Mouse (Mus musculus) ovary, postnatal 14 days (tissue): Measurements from ENCODE around the gene Mdga1.

Experiments
- DNase-seq: peaks from one replicate; pipeline ENCODE4 v3.0.0; 2022; ENCODE audit warnings: low spot score

Gene Mdga1

DNA sequence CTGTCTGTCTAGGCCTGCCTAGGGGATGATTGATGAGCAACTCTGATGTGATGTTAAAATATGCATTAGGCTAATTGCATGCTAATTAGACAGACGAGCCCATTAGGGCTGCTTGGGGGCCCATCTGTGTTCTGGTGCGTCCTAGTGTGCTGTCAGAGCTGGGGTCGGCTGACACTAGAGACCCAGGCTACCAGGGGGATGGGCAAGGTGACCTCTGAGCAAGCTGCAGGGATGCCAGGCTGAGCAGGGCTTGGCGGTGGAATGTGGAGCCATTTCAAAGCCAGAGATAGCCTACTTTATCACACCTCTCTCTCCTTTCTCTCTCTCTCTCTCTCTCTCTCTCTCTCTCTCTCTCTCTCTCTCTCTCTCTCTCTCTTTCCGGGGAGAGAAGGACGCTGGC is 49.8 kb downstream of the Mdga1 start:
- DNase-seq, result no peak

DNA sequence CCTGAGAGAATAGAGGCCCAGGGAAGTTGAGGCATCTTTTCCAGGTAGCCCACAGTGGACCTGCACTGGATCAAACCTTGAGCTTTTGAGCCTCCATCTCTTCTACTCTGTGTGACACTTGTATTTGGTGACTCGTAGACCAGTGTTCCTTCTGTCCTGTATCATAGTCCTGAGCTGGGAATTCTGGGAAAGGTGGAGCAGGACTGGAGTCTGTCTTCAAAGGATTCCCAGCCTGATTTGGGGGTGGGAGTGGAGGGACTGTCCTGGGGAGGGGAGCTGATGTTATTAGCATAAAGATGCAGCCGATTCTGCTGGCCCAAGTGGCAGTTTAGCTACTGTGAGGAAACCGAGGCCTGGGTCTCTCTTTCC is 50.4 kb downstream of the Mdga1 start:
- DNase-seq, result no peak

DNA sequence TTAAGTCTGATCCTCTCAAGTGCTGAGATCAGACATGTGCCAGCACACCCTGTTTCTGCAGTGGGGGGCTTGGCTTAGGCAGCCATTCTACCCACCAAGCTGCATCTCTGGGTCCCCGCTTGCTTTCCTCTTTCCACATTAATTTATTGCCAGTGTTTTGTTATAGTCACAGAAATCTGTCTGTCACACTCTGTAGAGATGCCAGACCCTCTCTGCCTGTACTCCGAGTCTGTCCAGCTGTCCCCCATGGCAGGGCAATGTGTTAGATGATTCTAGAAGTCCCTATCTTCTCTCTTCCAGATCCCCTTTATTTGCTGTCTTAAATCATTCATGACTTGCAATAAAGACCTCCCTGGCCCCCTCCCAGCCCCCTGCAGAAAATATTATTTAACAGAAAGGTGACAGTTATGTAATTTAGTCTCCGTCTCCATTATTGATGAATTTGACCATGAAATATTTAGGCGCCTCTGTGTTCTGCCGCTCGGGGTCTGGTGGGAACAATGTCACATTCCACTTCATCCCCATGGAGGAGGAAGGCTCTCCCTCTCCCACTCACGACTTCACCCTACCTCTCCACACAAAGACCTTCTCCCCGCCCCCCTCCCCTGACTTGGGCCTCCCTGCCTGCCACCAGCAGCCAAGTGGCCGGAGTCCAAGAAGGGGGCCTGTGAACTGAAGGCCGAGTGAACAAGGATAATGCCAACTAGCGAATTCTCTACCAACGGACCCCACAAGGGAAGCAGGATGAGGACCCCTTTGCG is 50.9 kb downstream of the Mdga1 start:
- DNase-seq, result no peak

DNA sequence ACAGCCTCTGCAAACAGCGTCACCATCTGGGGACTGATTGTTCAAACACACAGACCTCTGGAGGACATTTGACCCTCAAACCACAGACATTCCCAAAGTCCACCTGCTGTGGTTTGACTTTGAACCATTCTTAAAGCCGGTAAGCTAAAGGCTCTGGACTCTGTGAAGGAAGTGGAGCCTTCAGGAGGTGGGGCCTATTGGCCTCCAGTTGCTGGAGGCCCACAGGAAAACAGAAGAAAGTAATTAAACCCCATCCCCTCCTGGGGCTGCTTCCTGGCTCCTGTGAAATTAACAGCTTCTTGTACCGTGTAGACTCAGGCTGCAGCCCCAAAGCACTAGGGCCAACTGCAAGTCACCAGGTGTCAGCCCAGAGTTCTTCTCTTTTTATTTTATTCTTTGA is 52.9 kb downstream of the Mdga1 start:
- no peak for DNase-seq

DNA sequence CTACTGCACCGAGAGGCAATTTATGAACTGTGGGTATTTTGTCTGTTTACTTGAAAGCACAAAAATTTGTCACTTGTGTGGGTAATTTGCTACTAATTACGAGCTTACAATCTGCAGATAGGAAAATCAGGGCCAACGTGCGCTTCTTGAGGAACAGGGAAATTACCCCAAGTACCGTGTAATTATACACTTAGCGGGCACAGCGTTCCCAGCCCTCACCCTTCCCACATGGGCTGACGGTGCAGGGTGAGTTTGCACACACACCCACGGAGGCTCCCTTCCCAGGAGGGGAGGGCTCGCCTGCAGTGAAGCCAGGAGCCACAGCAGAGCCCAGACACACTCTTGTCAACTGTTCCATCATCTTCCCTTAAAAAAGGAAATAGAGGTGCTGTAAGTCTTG is 54.1 kb downstream of the Mdga1 start:
- DNase-seq, result no peak

DNA sequence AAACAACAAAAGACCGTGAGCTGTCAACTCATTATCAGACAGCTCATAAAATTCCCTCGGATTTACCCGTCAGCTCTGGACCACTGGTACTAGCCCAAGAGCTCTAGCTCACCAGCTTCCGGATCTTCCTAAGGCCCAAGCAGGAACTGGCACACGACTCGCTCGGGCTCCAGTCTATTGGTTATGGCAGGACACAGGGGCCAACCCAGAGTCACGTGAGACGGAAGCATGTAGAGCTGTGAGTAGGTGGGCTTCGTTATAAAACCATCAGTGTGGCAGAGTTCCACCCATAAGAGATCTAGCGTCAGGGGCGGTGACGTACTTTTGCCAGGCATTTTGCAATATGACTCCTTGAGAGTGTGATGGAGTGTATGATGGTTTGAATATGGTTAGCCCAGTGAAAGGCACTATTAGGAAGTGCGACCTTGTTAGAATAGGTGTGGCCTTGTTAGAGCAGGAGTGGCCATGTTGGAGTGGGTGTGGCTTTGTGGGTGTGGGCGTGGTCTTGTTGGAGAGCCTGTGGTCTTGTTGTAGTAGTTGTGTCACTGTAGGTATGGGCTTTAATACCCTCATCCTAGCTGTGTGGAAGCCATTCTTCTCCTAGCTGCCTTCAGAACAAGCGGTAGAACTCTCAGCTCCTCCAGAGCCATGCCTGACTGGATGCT is 56.5 kb downstream of the Mdga1 start:
- no peak for DNase-seq

DNA sequence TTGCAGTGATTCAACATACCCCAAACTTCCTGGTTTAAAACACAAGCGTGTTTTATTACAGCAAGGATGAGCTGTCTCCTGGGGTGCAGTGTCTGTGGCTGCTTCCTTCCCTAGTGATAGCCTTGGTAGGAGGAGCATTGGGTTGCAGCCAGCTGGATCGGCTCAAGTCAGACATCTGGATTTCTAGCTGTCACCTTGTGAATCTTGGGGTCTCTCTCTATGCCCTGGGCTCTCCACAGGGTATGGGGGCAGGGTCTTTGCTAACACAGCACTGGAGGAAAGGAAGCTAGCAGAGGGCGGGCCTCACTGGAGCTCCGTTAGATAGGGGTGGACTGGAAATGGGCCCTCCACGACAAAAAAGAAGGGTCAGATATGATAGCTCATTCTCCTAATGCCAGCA is 57.2 kb downstream of the Mdga1 start:
- DNase-seq, result no peak

DNA sequence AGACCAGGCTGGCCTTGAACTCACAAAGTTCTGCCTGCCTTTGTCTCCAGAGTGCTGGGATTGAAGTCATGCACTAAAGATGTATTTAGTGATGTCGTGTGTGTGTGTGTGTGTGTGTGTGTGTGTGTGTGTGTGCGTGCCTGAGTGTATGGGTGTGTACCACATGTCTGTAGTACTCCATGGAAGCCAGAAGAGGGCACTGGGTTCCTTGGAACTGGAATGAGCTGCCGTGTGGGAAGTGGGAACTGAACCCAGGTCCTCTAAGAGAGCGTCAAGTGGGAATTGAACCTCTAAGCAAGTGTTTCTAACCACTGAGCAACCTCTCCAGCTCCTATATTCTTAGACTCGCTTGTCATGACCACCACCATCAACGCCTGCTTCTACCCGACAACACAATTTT is 60.9 kb downstream of the Mdga1 start:
- DNase-seq, result no peak

DNA sequence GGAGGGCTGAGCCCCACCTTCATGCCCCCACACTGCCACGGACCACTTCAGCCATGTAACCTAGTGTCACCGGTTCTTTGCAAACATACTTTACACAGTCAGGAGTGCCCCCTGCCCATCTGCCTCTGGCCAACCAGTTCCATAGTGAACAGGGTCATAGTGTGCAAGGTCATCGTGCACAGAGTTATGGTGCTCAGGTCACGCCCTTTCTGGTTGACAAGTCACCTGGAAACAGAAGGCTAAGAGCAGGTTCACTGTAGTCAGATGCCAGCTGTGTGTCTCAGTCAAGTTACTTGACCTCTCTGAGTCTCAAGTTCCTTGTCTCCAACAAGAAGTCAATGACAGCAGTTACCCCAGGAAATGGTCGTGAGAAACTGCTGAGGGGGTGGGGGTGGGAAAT is 65.2 kb downstream of the Mdga1 start:
- DNase-seq, result no peak

DNA sequence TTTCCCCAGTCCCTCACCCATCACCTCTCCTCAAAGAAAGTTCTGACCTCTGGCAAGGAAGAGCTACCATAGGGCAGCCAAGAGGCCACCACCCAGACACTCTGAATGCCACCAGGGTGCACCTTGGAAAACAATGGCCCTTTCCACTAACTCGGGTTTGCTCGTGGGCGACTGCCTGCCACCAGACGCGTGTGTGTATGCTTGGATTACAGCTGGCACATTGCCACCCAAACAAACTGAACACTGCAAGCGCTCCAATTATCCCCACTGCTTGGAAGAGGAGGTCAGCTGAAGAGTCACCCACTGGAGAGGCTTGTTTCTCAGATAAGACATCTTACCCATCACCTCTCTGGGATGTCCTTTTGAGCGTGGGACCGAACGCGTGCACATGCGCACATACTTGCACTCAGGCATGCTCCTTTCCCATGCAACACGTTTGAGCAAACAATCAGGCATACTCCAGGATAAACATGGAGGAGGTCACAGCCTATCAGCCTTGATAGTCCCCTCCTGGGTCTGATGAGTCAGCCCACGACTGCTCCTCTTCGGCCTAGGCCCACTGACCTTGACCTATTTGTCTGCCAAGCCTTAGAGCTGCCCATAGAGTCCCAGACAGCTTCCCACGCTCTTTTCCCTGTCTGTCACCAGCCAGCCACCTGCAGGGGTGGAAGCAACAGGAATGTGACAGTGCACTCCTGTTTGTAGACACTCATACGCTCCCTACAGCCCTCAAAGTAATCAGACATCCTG is 67.3 kb downstream of the Mdga1 start:
- DNase-seq, result no peak

DNA sequence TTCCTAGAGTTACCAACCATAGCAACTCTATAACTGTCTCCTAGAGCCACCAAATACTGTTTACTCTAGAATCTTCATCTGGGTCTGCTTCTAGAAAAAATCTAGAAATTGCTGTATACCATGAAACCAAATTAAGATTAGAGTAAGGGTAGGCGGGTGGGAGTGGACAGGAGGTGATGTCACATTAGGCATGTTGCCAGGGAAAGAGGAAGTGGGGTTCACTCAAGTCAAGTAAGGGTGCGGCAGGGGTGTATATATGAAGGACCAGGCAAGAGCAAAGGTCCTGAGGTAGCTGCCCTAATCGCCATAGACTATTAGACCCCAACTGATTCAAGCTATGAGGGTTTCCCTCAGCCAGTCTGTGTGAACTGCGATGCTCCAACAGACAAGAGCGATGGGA is 69.6 kb downstream of the Mdga1 start:
- no peak for DNase-seq

DNA sequence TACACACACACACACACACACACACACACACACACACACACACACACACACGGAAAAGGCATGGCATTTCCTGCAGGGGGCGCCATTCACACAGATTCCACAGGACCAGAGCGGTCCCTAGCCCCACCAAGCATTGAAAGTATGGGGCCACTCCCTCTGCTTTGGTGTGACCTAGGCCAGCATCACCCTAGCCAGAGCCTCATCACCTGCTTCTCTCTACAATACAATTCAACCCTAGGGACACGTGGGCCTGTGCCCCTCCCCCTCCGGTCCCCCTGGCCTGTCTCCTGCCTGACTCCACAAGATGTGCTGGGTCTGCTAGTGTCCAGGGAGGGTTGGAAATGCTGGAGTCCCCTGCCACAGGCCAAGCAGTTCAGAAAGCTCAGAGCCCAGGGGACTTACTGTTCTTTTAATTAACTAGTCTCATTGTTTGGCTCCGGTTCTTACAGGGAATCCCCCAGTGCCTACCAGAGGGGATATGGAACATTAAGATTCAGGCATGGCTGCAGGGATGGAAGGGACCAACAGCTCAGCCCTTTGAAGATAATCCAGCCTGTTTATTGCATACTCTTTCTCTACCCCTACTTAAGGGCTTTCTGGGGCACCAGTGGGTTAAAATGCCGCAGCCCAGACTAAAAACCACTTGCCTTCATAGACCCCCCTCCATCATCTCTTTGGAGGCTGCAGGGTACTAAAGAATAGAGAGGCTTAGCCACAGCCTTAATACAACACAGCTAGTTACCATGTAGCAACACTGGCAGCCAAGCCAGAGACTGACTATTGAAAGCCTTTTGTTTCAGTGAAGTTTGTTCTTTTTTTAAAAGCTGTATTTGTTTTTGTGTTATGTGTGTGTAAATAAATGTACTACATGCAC is 73.5 kb downstream of the Mdga1 start:
- no peak for DNase-seq

DNA sequence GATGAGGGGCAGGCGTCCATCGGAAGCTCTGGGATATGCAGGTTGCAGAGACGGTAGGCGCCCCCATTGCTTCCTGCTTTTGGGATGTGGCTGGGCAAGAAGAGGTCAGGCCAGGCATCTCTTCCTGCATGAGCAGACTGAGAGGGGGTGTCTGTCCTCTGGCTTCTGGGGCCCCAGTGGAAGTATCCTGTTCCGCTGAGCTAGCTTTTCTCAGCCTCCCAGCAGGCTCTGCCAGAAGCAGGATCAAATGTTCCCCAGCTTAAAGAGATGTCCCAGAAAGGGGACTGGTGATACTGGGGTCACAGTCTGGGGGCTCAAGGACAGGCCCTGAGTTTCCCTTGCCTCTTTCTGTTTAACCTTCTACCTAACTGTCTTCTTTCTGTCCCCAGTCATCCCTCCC is 74.3 kb downstream of the Mdga1 start:
- no peak for DNase-seq

DNA sequence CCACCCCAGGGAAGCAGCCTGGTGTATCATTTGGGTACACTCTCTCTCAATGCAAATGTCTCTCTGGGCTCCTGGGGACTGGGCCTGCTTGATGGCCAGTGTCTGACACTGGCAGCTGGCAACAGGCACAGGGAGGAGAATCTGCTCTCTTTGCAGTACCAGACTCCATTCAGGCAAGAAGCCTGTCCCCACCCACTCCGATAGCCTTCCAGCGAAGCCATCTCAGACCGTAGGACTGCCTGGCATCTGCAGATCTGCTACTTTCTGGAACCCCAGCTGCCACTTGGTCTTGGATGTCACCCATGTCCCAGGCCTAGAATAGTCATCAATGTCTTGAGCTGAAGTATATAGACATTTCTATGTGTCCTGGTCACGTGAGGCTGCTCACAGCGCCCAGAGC is 74.9 kb downstream of the Mdga1 start:
- DNase-seq, result no peak

DNA sequence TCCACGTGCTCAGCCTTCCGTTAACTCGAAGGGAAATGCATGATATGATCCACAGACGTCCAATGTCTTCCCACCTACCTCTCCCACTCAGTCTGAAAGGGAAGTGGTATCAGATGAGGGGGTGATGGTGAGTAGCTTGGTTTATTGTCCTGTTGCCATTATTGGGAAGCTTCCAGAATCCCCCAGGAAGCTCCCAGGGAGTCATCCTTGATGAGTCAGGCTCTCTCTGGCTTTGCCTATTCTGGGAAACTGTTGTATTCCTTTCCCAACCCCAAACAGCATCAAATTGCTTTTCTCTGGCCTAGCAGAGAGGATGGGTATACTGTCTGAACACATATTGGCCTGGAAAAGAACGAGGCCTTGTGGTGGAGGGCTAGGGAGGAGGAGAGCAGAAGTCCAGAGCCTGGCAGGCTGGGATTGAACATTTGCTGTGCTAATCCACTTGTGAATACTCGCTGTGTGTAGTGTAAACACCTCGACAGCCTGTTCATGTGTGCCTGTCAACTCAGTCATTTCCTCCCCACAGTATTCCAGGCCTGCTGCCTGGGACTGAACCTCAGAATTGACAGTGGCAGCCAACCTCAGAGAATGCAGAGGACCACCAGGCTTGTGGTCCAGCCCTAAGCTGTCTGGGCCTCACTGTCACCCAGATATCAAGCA is 79.3 kb downstream of the Mdga1 start:
- DNase-seq, result no peak

DNA sequence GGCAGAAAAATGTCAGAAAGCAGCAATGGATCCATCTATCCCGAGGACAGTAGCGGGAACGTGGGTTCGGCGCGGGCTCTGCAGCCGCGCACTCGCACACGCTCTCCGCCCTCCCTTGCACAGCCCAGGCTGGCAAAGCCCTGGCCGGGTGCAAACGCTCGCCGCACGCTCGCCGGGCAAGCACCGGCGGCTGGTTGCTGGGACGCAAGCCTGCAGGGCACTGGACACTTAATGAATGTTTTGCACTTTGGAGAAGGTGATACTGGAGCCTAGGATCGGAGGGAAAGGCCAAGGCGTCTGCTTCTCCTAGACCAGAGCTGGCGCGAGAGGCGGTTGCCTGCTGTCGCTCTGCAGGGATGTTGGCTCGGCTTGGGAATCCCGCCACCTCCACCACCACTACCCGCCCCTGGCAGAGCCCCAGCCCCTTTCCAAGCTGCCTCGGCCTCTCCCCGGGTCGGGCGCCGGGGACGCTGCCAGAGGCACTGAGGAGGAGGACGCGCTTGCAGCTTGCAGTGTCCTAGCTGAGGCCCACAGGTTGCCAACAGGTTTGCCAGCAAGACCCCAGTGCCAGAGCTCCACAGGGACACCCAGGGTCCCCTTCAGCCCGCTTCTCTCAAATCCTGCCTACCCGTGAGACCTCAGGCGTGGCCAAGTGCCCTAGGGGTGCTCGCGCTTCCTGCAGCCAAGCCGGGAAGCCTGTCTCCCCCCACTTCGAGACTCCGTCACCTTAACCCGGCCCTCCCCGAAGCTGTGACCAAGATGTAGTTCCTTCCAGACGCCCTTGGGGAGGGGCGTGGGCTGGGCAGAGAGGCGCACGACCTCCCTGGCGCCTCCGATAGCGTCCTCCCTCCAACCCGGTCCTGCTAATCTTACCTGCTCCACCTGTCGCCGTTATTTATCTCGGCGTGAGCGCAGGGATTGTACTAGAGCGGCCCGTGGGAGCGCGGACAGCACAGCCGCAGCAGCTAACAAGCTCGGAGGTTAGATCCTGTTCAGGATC is 80.6 kb downstream of the Mdga1 start:
- no peak for DNase-seq

DNA sequence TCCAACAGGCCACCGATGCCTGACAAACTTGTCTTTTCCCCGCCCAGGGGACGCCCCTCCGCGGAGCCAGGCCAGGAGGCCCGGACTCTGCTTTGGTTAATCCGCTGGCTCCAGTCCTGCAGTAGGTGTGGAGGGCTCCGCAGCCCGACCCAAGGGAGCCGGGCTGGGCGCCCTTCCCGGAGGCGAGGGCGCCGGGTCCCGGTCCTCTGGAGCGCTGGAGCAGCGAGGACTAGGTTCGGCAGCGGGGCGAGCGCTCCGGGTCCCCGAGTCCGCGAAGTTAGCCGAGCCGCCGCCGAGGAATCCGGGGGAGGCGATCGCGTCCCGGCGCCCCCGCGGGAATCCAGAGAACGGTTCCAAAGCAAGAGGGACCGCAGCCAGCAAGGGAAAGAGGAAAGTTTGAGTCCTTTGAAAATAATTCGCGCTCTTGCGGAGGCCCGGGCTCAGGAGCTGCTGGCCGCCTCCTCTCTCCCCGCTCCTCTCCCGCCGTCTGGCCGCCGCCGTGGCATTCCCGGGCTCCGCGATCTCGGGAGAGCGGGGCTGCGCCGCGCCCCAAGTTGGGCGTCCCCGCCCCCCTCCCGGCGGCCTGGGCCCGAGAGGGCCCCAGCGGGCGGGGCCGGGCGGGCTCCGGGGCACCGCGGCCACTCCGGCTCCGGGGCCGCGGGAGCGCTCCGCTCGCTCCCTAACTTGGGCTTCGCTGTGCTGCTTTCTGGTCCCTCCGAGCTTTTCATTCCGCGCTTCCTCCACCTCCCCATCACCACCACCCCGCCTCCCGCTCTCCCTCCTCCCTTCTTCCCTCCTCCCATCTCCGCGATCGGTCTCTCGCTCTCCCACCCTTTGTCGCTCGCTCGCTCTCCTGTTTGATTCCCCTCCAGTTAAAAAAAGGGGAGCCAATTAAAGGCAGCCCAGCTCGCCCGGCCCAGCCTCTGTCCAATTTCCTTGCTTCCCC is 81.7 kb downstream of the Mdga1 start:
- DNase-seq, result peak; percentile 28

DNA sequence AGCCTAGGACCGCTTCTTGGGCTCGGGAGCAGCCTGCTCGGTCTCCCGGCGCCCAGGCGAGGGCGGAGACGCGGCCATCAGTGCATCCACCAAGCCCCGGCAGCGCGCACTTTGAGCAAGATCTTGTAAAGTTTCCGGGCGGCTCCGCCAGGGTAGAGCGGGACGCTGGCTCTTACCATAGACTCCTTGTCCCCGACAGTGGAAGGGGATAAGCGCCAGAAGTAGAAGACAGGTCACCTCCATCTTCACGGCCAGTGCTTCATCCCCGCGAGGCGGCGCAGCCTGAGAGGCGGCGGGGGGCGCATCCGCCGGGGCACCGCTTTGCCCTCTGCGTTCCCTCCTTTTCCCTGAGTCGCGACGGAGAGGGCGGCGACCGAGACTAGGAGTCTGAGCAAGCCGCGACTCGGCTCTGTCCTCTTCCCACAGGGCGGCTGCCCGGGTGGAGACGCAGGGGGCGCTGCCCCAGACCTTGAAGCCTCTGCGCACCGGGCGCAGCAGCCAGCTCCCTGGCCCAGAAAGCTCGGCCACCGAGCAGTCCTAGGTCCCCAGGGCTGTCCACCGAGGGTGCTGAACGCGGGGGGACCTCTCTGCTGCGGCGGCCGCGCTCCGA is 82.5 kb downstream of the Mdga1 start:
- peak; percentile 27 for DNase-seq
